Mouse (Mus musculus): Measurements from ENCODE around the gene Lrp6. TPM values are rescaled to one million over a fixed set of nuclear protein-coding genes. Genes with fewer than 3 reads are reported as not detected.

Lrp6 gene
- total and polyA plus RNA-seq, 3 experiments = 16.5 to 50.0 (median 48.7) TPM

DNA sequence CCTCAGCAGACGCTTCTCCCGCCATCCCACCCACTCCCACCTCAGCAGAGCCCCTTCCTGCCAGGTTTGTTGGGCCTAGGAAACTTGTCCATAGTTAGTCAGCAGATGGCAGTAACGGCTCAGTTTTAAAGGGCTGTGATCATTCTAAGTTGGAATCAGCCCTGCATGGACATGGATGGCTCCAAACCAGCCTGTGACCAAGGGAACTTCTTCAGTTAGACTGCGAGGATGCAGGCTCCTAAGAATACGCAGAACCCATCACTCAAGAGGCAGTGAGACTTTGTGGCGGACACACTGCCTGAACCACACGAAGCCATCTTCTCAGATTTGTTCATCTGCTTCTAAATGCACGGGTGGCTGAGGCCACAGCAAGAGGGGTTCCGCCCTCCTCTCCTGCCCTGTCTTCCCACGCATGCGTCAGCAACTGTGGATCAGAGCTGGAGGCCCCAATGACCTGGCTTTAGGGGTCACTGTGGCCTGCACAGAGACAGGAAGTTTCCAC, 141.5 kb downstream of the Lrp6 start:
- Histone ChIP-seq H3K36me3 (ENCODE audit: control insufficient read depth, insufficient read depth, low read length) (no peaks in the 10 kb centered on the region), H3K4me3 (0 out of 2 replicates have a peak overlapping the region, but pooled peaks have one; percentile 24), H3K4me1 (ENCODE audit: control insufficient read depth, insufficient read depth, low read length) (peaks cover 3% of the 10 kb centered on the region; the same call in 1 of the 2 replicates), H3K79me2 (replicated peaks; ENCODE audit: control insufficient read depth, insufficient read depth, low read length) (no peaks in the 10 kb centered on the region), H3K27ac (peak overlapping the region; percentile 78), H3K9ac (ENCODE audit: low read depth, low read length) (0 out of 2 replicates have a peak overlapping the region, but pooled peaks have one; percentile 4), H3K27me3 (ENCODE audit: control insufficient read depth, insufficient read depth, low read length) (no peaks in the 10 kb centered on the region)
- WGBS = 16% methylated on average over 11 of the region's 11 CpGs
- DNase-seq = peak; percentile 70 to 76
- TF ChIP-seq POLR2A (IDR thresholded peaks at IDR 0.05; ENCODE audit: insufficient read depth, low read depth, low read length) (no peak), EP300 (IDR thresholded peaks at IDR 0.05; ENCODE audit: insufficient read depth, low read depth, low read length) (0 out of 2 replicates have a peak, but pooled peaks have one; percentile 6), CTCF (IDR thresholded peaks at IDR 0.05) (peak; percentile 85)
- intact Hi-C loops (cut with DNase I) = loop anchor here (1.0 to 2.0 kb wide), 2 partner anchors 182 to 190 kb away; no protein-coding TSS in a partner anchor

GRCm38 (mm10) chr6:134421921-134422320, 144.8 kb downstream of the Lrp6 start:
- no peak for TF ChIP-seq POLR2A (IDR thresholded peaks at IDR 0.05; ENCODE audit: insufficient read depth, low read depth, low read length)
- TF ChIP-seq CTCF (IDR thresholded peaks at IDR 0.05) = no peak
- TF ChIP-seq EP300 (IDR thresholded peaks at IDR 0.05; ENCODE audit: insufficient read depth, low read depth, low read length) = no peak
- Histone ChIP-seq H3K79me2 (replicated peaks; ENCODE audit: control insufficient read depth, insufficient read depth, low read length) (no peaks in the 10 kb centered on the region), H3K36me3 (ENCODE audit: control insufficient read depth, insufficient read depth, low read length) (no peaks in the 10 kb centered on the region), H3K4me1 (ENCODE audit: control insufficient read depth, insufficient read depth, low read length) (peaks cover 1% of the 10 kb centered on the region; the same call in 1 of the 2 replicates), H3K27me3 (ENCODE audit: control insufficient read depth, insufficient read depth, low read length) (no peaks in the 10 kb centered on the region), H3K4me3 (no peak overlapping the region), H3K27ac (no peak overlapping the region), H3K9ac (ENCODE audit: low read depth, low read length) (no peak overlapping the region)
- 75% methylated on average over 6 of the region's 6 CpGs for WGBS
- intact Hi-C loops (cut with DNase I) = no loop called here
- no peak for DNase-seq

DNA sequence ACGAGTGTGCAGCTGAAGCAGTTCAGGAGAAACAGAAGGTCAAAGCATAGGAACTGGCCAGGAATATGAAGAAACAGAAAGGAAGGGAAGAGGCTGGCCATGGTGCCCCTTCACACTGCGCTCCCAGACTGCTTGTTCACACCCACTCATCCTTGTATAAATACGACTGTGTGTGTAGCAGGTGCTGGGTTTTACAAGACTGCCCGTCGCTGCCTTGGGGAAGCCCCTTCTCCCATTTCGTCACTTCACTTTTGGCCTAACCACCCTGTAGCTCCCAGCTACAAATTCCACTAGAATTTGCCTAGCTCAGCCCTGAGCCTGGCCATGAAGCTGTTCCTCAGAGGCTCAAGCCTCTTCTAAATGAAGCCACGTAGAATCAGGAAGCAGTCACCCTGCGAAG, 146.4 kb downstream of the Lrp6 start:
- intact Hi-C loops (cut with DNase I) = no loop called here
- peaks cover 1% of the 10 kb centered on the region; the same call in 1 of the 2 replicates for H3K4me1 ChIP-seq (ENCODE audit: control insufficient read depth, insufficient read depth, low read length)
- no peak overlapping the region for H3K27ac ChIP-seq
- no peaks in the 10 kb centered on the region for H3K27me3 ChIP-seq (ENCODE audit: control insufficient read depth, insufficient read depth, low read length)
- H3K79me2 ChIP-seq (replicated peaks; ENCODE audit: control insufficient read depth, insufficient read depth, low read length) = no peaks in the 10 kb centered on the region
- no peak for TF ChIP-seq POLR2A (IDR thresholded peaks at IDR 0.05; ENCODE audit: insufficient read depth, low read depth, low read length)
- no peak for TF ChIP-seq CTCF (IDR thresholded peaks at IDR 0.05)
- TF ChIP-seq EP300 (IDR thresholded peaks at IDR 0.05; ENCODE audit: insufficient read depth, low read depth, low read length) = no peak
- H3K9ac ChIP-seq (ENCODE audit: low read depth, low read length) = no peak overlapping the region
- no peak overlapping the region for H3K4me3 ChIP-seq
- DNase-seq = no peak
- WGBS = 76% methylated on average over 8 of the region's 8 CpGs
- no peaks in the 10 kb centered on the region for H3K36me3 ChIP-seq (ENCODE audit: control insufficient read depth, insufficient read depth, low read length)

GRCm38 (mm10) chr6:134417886-134418285, 148.9 kb downstream of the Lrp6 start:
- TF ChIP-seq CTCF (IDR thresholded peaks at IDR 0.05) (no peak), POLR2A (IDR thresholded peaks at IDR 0.05; ENCODE audit: insufficient read depth, low read depth, low read length) (no peak), EP300 (IDR thresholded peaks at IDR 0.05; ENCODE audit: insufficient read depth, low read depth, low read length) (no peak)
- no peak overlapping the region for H3K9ac ChIP-seq (ENCODE audit: low read depth, low read length)
- H3K27me3 ChIP-seq (ENCODE audit: control insufficient read depth, insufficient read depth, low read length) = no peaks in the 10 kb centered on the region
- H3K36me3 ChIP-seq (ENCODE audit: control insufficient read depth, insufficient read depth, low read length) = no peaks in the 10 kb centered on the region
- intact Hi-C loops (cut with DNase I) = no loop called here
- 44% methylated on average over 3 of the region's 3 CpGs for WGBS
- H3K4me1 ChIP-seq (ENCODE audit: control insufficient read depth, insufficient read depth, low read length) = no peaks in the 10 kb centered on the region
- H3K79me2 ChIP-seq (replicated peaks; ENCODE audit: control insufficient read depth, insufficient read depth, low read length) = no peaks in the 10 kb centered on the region
- no peak overlapping the region for H3K4me3 ChIP-seq
- H3K27ac ChIP-seq = no peak overlapping the region
- no peak for DNase-seq

DNA sequence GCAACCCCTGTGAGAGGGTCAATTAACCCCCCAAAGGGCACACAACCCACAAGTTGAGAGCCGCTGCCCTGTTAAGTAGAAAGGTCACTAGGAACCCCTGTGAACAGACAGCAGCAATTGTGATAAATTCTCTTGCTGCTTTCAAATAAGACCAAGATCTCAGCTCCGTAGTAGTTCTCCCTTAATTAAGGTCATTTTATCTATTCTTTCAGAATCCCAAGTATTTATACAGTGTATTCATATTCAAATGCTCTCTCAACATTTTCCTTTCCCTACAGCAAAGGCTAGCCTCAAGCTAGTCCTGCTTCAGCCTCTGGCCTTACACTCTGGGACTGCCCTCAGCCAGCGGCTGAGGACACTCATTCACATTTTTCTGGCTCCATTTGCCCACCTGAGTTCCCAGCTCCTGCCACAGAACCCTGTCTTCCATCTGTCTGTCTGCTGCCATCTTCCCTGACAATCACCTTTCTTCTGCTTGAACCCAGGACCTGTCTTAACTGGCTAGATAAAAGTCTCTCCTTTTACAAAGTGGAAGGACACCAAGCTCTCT, 150.1 kb downstream of the Lrp6 start:
- H3K27me3 ChIP-seq (ENCODE audit: control insufficient read depth, insufficient read depth, low read length) = no peaks in the 10 kb centered on the region
- no peaks in the 10 kb centered on the region for H3K79me2 ChIP-seq (replicated peaks; ENCODE audit: control insufficient read depth, insufficient read depth, low read length)
- no peak overlapping the region for H3K4me3 ChIP-seq
- H3K9ac ChIP-seq (ENCODE audit: low read depth, low read length) = no peak overlapping the region
- H3K36me3 ChIP-seq (ENCODE audit: control insufficient read depth, insufficient read depth, low read length) = no peaks in the 10 kb centered on the region
- DNase-seq = no peak
- H3K27ac ChIP-seq = no peak overlapping the region
- intact Hi-C loops (cut with DNase I) = no loop called here
- no peaks in the 10 kb centered on the region for H3K4me1 ChIP-seq (ENCODE audit: control insufficient read depth, insufficient read depth, low read length)
- WGBS = 77% methylated on average over 3 of the region's 3 CpGs
- TF ChIP-seq EP300 (IDR thresholded peaks at IDR 0.05; ENCODE audit: insufficient read depth, low read depth, low read length) (no peak), CTCF (IDR thresholded peaks at IDR 0.05) (no peak), POLR2A (IDR thresholded peaks at IDR 0.05; ENCODE audit: insufficient read depth, low read depth, low read length) (no peak)

GRCm38 (mm10) chr6:134414532-134414883, 152.3 kb downstream of the Lrp6 start:
- no peak overlapping the region for H3K9ac ChIP-seq (ENCODE audit: low read depth, low read length)
- H3K4me3 ChIP-seq = no peak overlapping the region
- no peaks in the 10 kb centered on the region for H3K27me3 ChIP-seq (ENCODE audit: control insufficient read depth, insufficient read depth, low read length)
- WGBS = 74% methylated on average over 4 of the region's 4 CpGs
- TF ChIP-seq CTCF (IDR thresholded peaks at IDR 0.05) (no peak), POLR2A (IDR thresholded peaks at IDR 0.05; ENCODE audit: insufficient read depth, low read depth, low read length) (no peak), EP300 (IDR thresholded peaks at IDR 0.05; ENCODE audit: insufficient read depth, low read depth, low read length) (no peak)
- H3K36me3 ChIP-seq (ENCODE audit: control insufficient read depth, insufficient read depth, low read length) = no peaks in the 10 kb centered on the region
- H3K27ac ChIP-seq = no peak overlapping the region
- intact Hi-C loops (cut with DNase I) = no loop called here
- H3K4me1 ChIP-seq (ENCODE audit: control insufficient read depth, insufficient read depth, low read length) = no peaks in the 10 kb centered on the region
- H3K79me2 ChIP-seq (replicated peaks; ENCODE audit: control insufficient read depth, insufficient read depth, low read length) = no peaks in the 10 kb centered on the region
- no peak for DNase-seq
